Mouse (Mus musculus): ENCODE results near the gene Sarnp.
"Not testable (repeated sequence)": the region's sequence is repeated elsewhere in the genome, so short reads cannot be mapped to it uniquely, and the experiment has no call there.

Sarnp gene

DNA sequence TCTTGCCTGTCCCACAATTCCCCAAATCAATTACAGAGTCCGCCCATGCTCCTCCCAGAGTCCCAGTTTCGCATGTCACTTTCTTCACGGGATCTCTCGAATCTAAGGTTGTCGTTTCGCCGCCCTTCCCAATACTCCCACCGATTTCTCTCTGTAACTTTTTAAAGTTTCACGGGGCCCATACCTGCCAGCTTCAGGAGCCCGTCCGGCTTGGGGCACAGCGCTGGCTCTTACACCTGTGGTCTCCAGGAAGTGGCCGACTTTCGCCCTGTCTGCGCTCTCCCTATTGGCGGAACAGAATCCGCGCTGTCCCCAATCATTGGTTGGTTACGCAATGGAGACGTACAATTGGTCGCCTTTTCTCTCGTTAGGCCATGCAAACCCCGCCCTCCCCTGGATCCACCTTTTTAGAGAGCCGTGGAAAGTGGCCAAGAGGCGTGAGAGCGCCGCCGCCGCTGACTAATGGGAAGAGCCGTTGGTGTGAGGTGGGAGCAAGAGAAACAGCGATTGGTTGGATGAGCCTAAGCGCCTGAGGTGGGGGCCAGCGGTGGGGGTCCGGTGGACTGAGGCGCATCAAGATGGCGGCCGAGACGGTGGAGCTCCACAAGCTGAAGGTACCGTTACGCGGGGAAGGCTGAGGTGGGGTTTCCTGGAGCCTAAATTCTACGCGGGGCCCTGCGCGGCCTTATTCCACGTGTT lies 4.4 kb downstream of the Sarnp start, which contains the start of gene Ormdl2:
Gene Ormdl2 (minus strand): TSS at position 288 of the 699 bp plus-strand sequence.
- peak; percentile 100 for DNase-seq (ENCODE audit: low spot score)

DNA sequence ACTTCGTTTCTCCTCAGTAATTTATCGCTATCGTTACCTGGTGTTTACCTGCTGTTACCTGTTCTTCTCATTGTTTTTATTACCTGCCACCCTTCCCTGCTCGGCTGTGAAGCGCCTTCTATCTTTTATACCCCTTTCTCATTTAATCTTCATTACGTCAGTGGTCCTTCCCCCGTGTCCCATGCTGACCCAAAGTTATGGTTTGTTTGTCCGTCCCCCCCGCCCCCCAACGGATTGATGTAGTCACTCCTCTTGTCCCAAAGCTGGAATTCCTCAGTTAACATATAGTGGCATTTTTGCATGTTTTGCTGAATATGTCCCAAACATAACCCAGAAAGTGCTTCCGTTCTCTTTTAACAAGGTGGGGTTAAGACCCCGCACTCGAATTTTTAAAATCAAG lies 5.0 kb downstream of the Sarnp start:
- no peak for DNase-seq (ENCODE audit: low spot score)

DNA sequence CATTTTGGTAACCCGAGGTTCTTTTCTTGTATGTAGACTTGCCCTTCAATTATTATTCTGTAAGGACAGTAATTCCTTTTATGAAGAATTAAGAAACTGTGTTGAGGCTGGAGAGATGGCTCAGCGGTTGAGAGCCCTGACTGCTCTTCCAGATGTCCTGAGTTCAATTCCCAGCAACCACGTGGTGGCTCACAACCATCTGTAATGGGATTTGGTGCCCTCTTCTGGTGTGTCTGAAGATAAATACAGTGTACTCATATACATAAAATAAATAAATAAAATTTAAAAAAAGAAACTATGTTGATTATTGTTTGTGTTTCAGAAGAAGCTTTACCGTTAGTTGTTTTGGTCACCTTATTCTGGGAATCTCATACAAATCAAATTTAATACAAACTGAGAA lies 6.0 kb downstream of the Sarnp start:
- DNase-seq (ENCODE audit: low spot score) = not testable (repeated sequence)

DNA sequence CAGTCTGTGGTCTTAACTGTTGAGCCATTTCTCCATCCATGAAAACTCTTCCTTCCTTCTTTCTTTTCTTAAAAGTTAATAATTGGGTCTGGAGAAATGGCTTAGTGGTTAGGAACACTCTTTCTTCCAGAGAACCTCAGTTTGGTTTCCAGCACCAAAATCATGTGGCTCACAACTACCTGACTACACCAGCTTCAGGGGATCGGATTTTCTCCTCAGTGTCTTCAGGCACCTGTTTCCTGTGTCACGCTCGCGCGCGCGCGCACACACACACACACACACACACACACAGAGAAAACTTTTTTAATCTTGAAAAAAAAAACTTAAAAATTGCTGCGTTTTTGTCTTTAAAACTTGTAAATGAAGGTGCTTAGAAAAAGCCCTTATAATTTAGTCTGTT lies 6.7 kb downstream of the Sarnp start:
- DNase-seq (ENCODE audit: low spot score) = no peak

DNA sequence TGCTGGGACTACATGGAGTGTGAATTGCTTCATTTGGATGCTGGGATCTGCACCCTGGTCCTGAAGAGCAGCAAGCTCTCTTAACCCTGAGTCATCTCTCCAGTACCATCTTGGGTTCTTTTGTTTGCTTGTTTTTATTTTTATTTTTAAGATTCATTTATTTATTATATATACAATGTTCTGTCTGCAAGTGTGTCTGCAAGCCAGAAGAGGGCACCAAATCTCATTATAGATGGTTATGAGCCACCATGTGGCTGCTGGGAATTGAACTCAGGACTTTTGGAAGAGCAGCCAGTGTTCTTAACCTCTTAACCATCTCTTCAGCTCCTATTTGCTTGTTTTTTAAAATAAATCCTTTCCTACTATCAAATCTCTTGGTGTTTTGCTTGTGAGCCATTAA lies 20.3 kb downstream of the Sarnp start:
- DNase-seq (ENCODE audit: low spot score) = no peak

DNA sequence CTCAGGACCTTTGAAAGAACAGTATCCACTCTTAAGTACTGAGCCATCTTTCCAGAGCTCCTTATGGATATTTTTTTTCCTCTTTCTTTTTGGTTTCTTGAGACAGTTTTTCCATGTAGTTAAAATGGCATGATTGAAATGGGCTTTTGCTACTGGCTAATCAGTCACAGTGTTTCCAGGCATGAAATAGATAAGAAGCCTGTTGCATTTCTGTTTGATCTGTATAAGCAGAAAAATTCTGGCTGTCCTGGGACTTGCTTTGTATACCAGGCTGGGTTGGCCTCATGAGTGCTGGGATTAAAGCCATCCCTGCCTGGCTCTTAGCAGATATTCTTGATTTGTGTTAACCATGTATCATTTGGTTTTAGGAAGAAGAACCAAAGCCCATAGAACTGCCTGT lies 22.3 kb downstream of the Sarnp start:
- peak; percentile 24 for DNase-seq (ENCODE audit: low spot score)

DNA sequence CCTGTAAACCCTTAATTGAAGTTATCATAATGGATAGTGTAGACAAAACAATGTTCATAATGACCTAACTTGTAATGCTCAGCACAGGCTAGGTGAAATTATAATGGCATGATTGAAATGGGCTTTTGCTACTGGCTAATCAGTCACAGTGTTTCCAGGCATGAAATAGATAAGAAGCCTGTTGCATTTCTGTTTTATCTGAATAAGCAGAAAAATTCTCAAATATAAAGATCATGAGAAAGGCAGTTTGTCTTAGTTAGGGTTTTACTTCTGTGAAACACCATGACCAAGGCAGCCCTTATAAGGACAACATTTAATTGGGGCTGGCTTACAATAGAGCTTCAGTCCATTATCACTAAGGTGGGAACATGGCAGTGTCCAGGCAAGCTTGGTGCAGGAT lies 23.5 kb downstream of the Sarnp start:
- no peak for DNase-seq (ENCODE audit: low spot score)

DNA sequence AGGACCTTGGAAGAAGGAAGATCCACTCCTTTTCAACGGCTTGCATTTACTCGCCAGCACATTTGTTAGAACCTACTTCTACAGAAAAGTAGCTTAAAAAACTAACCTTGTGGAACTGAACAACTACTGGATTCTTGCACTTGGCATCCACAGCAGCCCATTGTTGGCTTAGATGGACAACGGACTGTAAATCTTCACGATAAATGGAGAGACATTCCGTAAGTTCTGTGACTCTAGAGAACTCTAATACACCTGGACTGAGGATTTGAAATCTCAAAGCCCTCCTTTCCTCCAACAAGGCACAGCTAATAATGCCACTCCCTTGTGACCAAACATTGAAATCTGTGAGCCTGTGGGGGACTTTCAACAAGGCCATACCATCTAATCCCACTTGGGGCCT lies 26.1 kb downstream of the Sarnp start:
- DNase-seq (ENCODE audit: low spot score) = no peak

DNA sequence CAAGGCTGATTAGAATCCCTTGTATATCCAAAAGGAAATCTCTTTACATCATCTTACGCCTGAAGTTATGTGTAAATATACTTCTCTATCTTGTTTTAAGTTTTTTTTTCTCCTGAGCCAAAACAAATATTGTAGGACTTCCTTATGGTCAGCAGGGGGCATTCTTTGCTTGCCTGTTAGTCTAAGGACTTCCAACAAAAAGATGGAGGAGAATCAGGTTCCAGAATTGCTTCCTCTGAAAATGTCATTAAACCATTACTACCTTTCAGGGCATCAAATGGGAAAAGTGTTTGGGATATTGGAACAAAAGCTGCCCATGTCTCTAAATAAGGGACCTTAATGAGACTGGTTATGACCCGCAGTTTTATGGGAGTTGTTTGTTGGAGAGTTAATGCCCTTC lies 28.4 kb downstream of the Sarnp start:
- DNase-seq (ENCODE audit: low spot score) = no peak

DNA sequence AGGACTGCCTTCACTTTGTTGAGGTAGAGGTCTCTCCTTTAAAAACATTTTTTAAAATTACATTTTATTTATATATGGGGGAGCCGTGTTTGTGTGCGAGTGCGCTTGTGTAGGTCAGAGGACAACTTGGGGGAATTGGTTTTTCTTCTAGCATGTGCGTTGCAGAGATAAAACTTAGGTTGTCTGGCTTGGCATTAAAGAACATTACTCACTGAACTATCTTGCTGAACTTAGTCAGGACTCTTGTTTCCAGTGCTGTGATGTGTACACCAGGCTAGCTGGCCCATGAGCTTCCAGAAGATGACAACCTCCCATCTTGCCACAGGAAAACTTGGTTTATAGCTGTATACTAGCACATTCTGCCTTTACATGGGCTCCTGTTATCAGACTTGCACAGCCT lies 29.5 kb downstream of the Sarnp start:
- DNase-seq (ENCODE audit: low spot score) = no peak

DNA sequence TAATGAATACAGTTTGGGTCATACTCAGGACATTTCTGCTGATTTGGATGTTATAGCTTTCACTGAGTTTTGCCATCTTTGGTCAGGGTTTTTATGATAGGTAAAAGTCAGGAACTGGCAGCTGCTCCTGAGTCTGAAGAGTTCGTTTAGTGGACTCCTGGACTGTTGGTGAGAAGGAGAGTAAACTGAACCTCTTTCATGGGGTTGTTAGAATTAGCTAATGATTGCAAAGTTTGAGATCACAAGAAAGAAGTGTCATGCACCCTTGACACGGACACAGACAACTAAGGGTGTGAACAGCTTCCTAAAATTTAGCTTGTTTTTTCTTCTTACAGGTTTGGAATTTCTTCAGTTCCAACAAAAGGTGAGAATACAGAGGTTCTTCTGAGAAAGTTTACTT lies 31.3 kb downstream of the Sarnp start:
- no peak for DNase-seq (ENCODE audit: low spot score)

DNA sequence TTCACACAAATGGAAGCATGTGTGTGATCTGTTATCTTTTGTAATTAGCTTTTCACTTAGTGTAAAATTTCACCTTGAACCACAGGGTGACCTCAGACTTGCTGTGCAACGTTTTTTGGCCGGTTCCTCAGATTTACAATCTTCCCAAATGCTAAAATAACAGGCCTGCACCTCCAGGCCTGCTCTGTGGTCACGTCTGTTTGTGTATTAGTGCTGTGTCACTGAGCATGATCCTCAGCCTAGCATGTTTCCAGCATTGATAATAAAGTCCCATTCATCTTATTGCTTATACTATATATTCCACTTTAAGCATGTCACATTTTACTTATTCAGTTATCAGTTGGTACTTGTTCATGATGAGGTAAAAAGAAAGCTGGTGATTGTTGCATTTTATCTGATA lies 33.2 kb downstream of the Sarnp start:
- no peak for DNase-seq (ENCODE audit: low spot score)

DNA sequence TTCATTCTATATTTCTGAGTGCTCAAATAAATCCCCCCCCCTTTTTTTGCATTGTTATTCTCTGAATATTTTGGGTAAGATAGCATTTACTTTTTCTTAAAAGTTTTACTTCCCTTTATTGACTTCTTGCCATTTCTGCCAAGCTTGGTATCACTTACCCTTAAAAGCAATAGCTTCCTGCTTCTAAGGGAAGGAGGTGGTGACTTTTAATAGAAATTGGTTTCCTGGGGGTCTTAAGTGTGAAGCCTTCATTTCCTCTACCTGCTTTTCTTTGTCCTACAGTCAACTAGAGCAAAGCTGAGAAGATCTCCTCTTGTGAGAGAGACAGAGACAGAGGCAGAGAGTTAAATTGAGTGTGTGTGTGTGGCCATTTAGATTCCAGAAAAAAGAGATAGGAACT lies 44.0 kb downstream of the Sarnp start:
- DNase-seq (ENCODE audit: low spot score) = no peak

DNA sequence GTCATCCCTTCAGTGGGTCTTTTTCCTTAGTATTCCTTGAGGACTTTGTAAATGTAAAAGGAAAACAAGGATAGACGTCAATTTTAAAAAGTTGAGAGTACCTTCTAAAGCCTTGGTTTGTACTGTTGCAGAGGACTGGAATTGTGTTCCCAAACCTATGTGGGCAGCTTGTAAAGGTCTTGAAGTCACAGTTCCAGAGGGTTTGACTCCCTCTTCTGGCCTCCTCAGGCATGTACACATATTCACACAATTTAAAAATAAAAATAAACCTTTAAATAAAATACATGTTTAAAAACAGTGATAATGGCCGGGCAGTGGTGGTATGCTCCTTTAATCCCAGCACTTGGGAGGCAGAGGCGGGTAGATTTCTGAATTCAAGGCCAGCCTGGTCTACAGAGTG lies 48.9 kb downstream of the Sarnp start:
- DNase-seq (ENCODE audit: low spot score) = no peak

DNA sequence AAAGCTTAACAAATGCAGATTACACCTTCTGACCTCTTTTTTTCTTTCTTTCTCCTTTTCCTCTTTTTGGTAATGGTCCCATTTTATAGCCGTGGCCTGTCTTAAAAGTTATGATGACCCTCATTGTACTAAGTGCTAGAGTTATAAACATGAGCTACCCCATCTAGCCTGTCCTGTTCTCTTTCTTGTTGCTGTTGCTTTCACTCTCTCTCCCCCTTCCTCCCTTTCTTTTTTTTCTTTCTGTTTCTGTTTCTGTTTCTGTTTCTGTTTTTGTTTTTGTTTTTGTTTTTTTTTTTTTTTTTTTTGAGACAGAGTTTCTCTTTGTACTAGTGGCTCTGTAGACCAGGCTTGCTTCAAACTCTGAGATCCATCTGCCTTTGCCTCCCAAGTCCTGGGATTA lies 49.4 kb downstream of the Sarnp start:
- no peak for DNase-seq (ENCODE audit: low spot score)

DNA sequence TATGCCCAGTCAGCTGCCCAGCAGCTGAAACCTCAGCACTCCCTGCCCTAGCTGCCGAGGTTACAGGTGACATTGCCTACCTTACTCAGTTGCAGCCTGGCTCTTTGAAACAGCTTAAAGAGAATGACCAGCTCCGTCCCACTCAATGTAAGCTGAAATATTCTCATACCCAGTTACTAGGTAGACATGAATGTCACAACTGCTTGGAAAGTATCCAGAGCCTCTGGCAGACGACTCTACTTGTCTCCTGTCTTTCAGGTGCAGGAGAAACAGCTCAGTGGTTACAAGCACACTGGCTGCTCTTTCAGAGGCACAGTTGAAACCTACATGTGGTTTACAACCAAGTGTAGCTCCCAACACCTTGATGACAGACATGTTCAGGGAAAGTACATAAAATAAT lies 53.2 kb downstream of the Sarnp start:
- DNase-seq (ENCODE audit: low spot score) = no peak

DNA sequence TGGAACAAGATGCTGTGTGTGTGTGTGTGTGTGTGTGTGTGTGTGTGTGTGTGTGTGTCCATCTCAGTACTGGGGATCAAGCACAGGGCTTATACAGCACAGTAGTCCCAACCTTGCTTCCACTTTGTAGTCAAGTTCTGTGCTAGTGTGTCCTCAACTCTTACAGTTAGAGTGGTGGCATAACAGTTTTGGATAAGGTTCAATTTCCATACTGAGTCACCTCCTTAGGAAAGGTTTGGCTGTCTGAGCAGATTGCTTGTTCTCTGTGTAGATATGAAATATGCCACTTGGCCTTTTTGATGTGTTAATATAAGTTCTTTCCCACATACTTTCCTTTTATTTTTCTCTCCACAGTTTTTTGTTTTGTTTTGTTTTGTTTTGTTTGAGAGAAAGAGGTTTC lies 61.2 kb downstream of the Sarnp start:
- no peak for DNase-seq (ENCODE audit: low spot score)

DNA sequence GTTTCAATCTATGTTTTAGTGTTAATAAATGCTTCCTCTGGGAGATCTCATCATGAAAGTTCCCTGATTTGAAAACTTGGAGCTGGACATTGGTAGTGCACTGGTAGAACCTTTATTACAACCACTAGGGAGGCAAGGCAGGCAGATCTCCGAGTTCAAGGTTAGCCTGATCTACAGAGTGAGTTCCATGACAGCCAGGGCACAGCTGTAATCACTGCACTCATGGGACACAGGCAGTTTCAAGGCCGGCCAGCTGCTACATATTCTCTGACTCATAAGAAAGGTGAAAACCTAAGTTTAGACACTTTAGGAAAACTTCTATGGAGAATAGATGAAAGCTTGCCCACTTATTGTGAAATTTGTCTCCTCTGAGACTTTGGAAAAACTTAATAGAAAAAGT lies 61.7 kb downstream of the Sarnp start:
- DNase-seq (ENCODE audit: low spot score) = no peak

DNA sequence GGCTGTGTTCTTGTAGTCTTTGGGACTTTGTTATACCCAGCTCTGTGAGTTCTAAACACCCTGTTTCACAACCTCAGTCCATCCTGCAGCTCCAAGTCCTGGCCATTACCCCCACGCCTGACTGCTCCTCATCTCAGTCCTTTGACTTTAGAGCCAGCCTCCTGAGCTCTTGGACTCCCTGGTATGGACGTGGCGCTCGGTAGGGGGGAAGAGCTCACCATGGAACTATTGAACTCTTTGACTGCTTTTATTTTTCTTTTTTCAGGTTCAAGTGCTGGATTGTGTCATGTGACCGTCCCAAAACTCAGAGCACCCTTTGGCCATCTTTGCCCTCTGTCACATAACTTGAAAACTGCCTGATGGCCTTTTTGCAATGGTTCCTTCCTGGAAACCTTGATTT lies 64.9 kb downstream of the Sarnp start:
- no peak for DNase-seq (ENCODE audit: low spot score)

DNA sequence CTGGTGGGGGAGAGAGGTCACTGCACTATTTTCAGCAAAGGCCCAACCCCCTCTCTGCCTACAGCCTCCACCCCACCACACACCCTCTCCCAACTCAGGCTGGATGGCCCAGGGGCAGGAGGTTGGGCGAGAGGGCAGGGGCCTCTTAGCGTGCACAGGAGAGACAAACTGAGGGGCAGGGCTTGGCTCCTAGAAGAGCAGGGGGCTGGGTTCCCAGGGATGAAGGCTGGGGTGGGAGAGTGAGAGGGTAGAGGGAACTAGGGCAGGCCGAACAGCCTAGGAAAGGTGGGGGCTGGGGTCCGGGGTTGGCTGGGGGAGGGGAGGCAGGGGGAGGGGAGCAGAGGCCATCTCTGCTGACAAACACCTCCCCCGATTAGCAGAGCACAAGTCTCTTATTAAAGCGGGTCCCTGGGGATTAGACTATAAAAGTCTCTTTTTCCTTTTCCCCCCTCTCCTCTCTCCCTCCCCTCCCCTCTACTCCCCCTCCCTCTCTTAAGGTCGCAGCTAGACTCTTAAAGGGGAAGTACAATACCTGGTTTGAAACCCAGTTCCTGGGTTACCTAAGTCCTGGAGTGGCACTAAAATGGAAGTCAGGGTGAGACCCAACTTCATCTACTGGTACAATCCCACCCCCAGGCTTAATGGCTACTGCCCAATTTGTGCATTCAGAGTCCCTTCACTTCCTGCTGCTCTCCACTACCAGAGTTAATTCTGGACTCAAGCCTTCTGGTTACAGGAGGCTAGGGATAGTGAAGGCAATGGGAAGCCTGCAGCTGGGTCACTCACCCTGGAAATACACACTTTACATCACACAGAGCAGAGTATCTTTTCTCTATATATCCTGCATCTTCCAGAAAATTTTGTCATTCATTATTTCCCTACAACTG lies 72.1 kb downstream of the Sarnp start:
- DNase-seq (ENCODE audit: low spot score) = no peak

DNA sequence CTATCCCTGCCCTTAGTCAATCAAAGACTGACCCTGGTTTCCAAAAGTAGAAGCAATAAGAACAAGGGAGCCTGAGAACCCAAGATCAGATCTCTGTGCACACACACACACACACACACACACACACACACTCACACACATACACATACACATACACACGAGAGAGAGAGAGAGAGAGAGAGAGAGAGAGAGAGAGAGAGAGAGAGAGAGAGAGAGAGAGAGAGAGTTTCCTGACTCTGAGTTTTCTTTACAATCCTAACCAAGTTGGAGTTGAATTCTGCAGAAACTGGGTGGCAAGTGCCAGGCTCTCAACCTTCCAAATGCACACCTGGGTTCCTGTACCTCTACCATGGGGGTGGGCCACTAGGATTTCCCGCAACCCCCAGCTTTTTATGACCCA lies 72.7 kb downstream of the Sarnp start:
- no peak for DNase-seq (ENCODE audit: low spot score)

DNA sequence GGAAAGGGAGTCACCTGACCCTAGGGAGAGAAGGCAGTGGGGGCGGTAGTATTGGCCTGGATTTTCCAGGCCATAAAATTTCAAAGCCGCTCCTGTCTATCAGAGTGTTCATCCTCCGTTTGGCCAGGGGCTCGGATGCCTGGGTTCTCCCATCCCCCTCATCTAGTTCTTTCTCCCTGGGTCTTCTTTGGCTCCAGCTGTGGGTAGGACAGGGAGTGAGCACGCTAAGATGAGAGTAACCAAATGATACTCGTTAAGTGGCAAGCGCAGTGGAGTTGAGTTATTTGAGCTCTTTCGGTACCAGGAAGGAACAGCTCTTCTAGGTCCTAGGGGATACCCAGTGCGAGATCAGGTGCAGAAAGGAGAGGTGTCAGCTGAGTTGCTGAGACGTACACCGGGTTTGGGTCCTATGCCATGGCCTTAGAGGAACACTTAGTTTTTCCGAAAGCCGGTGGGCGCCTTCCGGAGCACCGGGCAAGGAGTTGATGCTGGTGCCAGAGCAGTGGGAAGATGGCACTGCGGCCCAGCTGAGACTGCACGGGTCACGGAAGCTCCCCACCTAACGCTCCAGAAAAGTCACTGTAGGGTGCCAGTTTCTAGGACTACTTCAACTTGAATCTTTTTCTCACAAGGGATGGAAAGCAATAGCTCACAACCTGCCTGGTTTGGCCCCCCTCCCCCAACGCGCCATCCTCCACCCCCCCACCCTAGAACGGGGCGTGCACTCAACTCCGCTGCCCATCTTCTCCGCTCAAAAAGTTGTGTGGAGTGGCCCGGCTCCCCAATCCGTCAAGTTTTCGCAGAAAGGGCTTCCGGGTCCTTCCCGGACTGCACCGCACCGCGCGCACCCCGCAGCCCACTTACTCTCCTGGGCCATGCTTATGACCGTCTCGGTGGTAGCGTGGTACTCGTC lies 73.5 kb downstream of the Sarnp start:
- DNase-seq (ENCODE audit: low spot score) = no peak
